Mouse (Mus musculus) stomach, embryonic 14.5 days (tissue): ENCODE results near the gene Tmem11. TPM values are rescaled to one million over a fixed set of nuclear protein-coding genes. Genes with fewer than 3 reads are reported as not detected.

ENCODE experiments used
- polyA plus RNA-seq: library from polyadenylated mRNA; unstranded; fragments of >200 nt; fragmentation: Nextera tagmentation; extraction: Ambion mirVana; gene quantifications from 2 replicates; pipeline ENCODE4 v1.2.1, GENCODE M21; 2014

Gene Tmem11
- polyA plus RNA-seq, 1 experiment from 2014 or later = 74.9 TPM

Other genes with a start within 250 kb of the Tmem11 start
- 51.8 and 55.1 TPM in 2 replicates for gene Llgl1, start 179.5 kb downstream of the Tmem11 start, polyA plus RNA-seq
- gene Flii, start 152.0 kb downstream of the Tmem11 start, polyA plus RNA-seq = 67.6 and 76.2 TPM in 2 replicates
- 12.9 and 13.5 TPM in 2 replicates for gene Mief2, start 150.9 kb downstream of the Tmem11 start, polyA plus RNA-seq
- gene Top3a, start 101.9 kb downstream of the Tmem11 start, polyA plus RNA-seq = 13.8 and 14.7 TPM in 2 replicates
- gene Smcr8, start 101.7 kb downstream of the Tmem11 start, polyA plus RNA-seq = 7.0 and 7.8 TPM in 2 replicates
- gene Shmt1, start 67.6 kb downstream of the Tmem11 start, polyA plus RNA-seq = 65.1 and 66.8 TPM in 2 replicates
- gene Dhrs7b, start 48.6 kb downstream of the Tmem11 start, polyA plus RNA-seq = 36.9 and 37.2 TPM in 2 replicates
- 14.7 and 16.7 TPM in 2 replicates for gene Natd1, start 35.5 kb upstream of the Tmem11 start, polyA plus RNA-seq
- 79.7 and 80.0 TPM in 2 replicates for gene Map2k3, start 52.8 kb upstream of the Tmem11 start, polyA plus RNA-seq
- gene Kcnj12, start 143.3 kb upstream of the Tmem11 start, polyA plus RNA-seq = 0.77 and 1.5 TPM in 2 replicates
- 1.8 and 2.6 TPM in 2 replicates for gene Tnfrsf13b, start 247.5 kb upstream of the Tmem11 start, polyA plus RNA-seq